Mouse (Mus musculus): ENCODE results near the gene Orc2. TPM values are rescaled to one million over a fixed set of nuclear protein-coding genes. Genes with fewer than 3 reads are reported as not detected.
A peak's percentile ranks its signal among the peaks of the same experiment; 100 is the strongest.

Orc2 gene
- polyA plus RNA-seq (2015; fragmentation: Nextera tagmentation; extraction: Ambion mirVana): 18.9 and 20.5 TPM in 2 replicates

- Histone ChIP-seq H3K27me3 (replicated peaks; ENCODE audit: control insufficient read depth, insufficient read depth, low read length) (no peaks in the 10 kb centered on the region), H3K4me1 (ENCODE audit: control insufficient read depth, insufficient read depth, low read depth, low read length) (peaks cover 15% of the 10 kb centered on the region), H3K4me2 (ENCODE audit: low read length) (peak within 1 kb of the TSS; percentile 94), H3K36me3 (ENCODE audit: control insufficient read depth, insufficient read depth, low read length) (peaks cover 11% of the 10 kb centered on the region), H3K4me3 (ENCODE audit: low read length) (peak within 1 kb of the TSS; percentile 100), H3K9me3 (ENCODE audit: control insufficient read depth, low read length) (peaks cover 20% of the 10 kb centered on the region), H3K9ac (ENCODE audit: low read depth, low read length) (peak within 1 kb of the TSS; percentile 91), H3K27ac (ENCODE audit: low read depth, low read length) (peak within 1 kb of the TSS; percentile 84)
- ATAC-seq: peak; percentile 100
- WGBS: under 1% methylated on average over 45 of the region's 64 CpGs
Measured at GRCm38 (mm10) chr1:58504577-58505254, at the start of gene Orc2. Orc2 (minus strand) TSS chr1:58505109.

- Histone ChIP-seq H3K27ac (ENCODE audit: low read depth, low read length) (no peak overlapping the region), H3K4me1 (ENCODE audit: control insufficient read depth, insufficient read depth, low read depth, low read length) (no peaks in the 10 kb centered on the region), H3K9ac (ENCODE audit: low read depth, low read length) (no peak overlapping the region), H3K9me3 (ENCODE audit: control insufficient read depth, low read length) (no peaks in the 10 kb centered on the region), H3K4me3 (ENCODE audit: low read length) (no peak overlapping the region), H3K4me2 (ENCODE audit: low read length) (no peak overlapping the region), H3K36me3 (ENCODE audit: control insufficient read depth, insufficient read depth, low read length) (peaks cover 29% of the 10 kb centered on the region), H3K27me3 (replicated peaks; ENCODE audit: control insufficient read depth, insufficient read depth, low read length) (no peaks in the 10 kb centered on the region)
- no peak for ATAC-seq
- 90% methylated on average over 1 of the region's 1 CpGs for WGBS
Measured at GRCm38 (mm10) chr1:58541386-58541785, 36.5 kb upstream of the Orc2 start.

GRCm38 (mm10) chr1:58507249-58507648, 2.3 kb upstream of the Orc2 start:
- no peak for ATAC-seq
- H3K27me3 ChIP-seq (replicated peaks; ENCODE audit: control insufficient read depth, insufficient read depth, low read length): no peaks in the 10 kb centered on the region
- no peak overlapping the region for H3K4me2 ChIP-seq (ENCODE audit: low read length)
- no peak overlapping the region for H3K4me3 ChIP-seq (ENCODE audit: low read length)
- 95% methylated on average over 3 of the region's 3 CpGs for WGBS
- peaks cover 5% of the 10 kb centered on the region for H3K36me3 ChIP-seq (ENCODE audit: control insufficient read depth, insufficient read depth, low read length)
- H3K9me3 ChIP-seq (ENCODE audit: control insufficient read depth, low read length): peaks cover 20% of the 10 kb centered on the region
- no peak overlapping the region for H3K9ac ChIP-seq (ENCODE audit: low read depth, low read length)
- no peak overlapping the region for H3K27ac ChIP-seq (ENCODE audit: low read depth, low read length)
- peaks cover 15% of the 10 kb centered on the region for H3K4me1 ChIP-seq (ENCODE audit: control insufficient read depth, insufficient read depth, low read depth, low read length)

GRCm38 (mm10) chr1:58503793-58504370, 1.0 kb downstream of the Orc2 start:
- H3K4me1 ChIP-seq (ENCODE audit: control insufficient read depth, insufficient read depth, low read depth, low read length): peaks cover 15% of the 10 kb centered on the region

GRCm38 (mm10) chr1:58503134-58503533, 1.8 kb downstream of the Orc2 start:
- no peak for ATAC-seq
- Histone ChIP-seq H3K9ac (ENCODE audit: low read depth, low read length) (no peak overlapping the region), H3K36me3 (ENCODE audit: control insufficient read depth, insufficient read depth, low read length) (peaks cover 16% of the 10 kb centered on the region), H3K4me2 (ENCODE audit: low read length) (no peak overlapping the region), H3K4me1 (ENCODE audit: control insufficient read depth, insufficient read depth, low read depth, low read length) (peaks cover 15% of the 10 kb centered on the region), H3K9me3 (ENCODE audit: control insufficient read depth, low read length) (peaks cover 15% of the 10 kb centered on the region), H3K4me3 (ENCODE audit: low read length) (no peak overlapping the region), H3K27ac (ENCODE audit: low read depth, low read length) (no peak overlapping the region), H3K27me3 (replicated peaks; ENCODE audit: control insufficient read depth, insufficient read depth, low read length) (no peaks in the 10 kb centered on the region)

More at GRCm38 (mm10) chr1:58503793-58504370, 1.0 kb downstream of the Orc2 start:
- no peak for ATAC-seq
- Histone ChIP-seq H3K4me3 (ENCODE audit: low read length) (peak overlapping the region; percentile 100), H3K9ac (ENCODE audit: low read depth, low read length) (peak overlapping the region; percentile 91), H3K9me3 (ENCODE audit: control insufficient read depth, low read length) (peaks cover 20% of the 10 kb centered on the region), H3K4me2 (ENCODE audit: low read length) (peak overlapping the region; percentile 94), H3K36me3 (ENCODE audit: control insufficient read depth, insufficient read depth, low read length) (peaks cover 16% of the 10 kb centered on the region), H3K27me3 (replicated peaks; ENCODE audit: control insufficient read depth, insufficient read depth, low read length) (no peaks in the 10 kb centered on the region), H3K27ac (ENCODE audit: low read depth, low read length) (peak overlapping the region; percentile 84)
- 22% methylated on average over 9 of the region's 9 CpGs for WGBS

- ATAC-seq: no peak
- Histone ChIP-seq H3K4me3 (ENCODE audit: low read length) (no peak overlapping the region), H3K36me3 (ENCODE audit: control insufficient read depth, insufficient read depth, low read length) (peaks cover 22% of the 10 kb centered on the region), H3K4me1 (ENCODE audit: control insufficient read depth, insufficient read depth, low read depth, low read length) (peaks cover 7% of the 10 kb centered on the region), H3K27me3 (replicated peaks; ENCODE audit: control insufficient read depth, insufficient read depth, low read length) (no peaks in the 10 kb centered on the region), H3K9me3 (ENCODE audit: control insufficient read depth, low read length) (no peaks in the 10 kb centered on the region), H3K4me2 (ENCODE audit: low read length) (no peak overlapping the region), H3K9ac (ENCODE audit: low read depth, low read length) (no peak overlapping the region), H3K27ac (ENCODE audit: low read depth, low read length) (no peak overlapping the region)
- 98% methylated on average over 1 of the region's 1 CpGs for WGBS
Measured at GRCm38 (mm10) chr1:58498758-58499157, 6.2 kb downstream of the Orc2 start.

GRCm38 (mm10) chr1:58497678-58498077, 7.2 kb downstream of the Orc2 start:
- no peaks in the 10 kb centered on the region for H3K9me3 ChIP-seq (ENCODE audit: control insufficient read depth, low read length)
- ATAC-seq: no peak
- WGBS: 92% methylated on average over 4 of the region's 4 CpGs

GRCm38 (mm10) chr1:58495603-58496002, 9.3 kb downstream of the Orc2 start:
- 93% methylated on average over 6 of the region's 6 CpGs for WGBS
- H3K4me1 ChIP-seq (ENCODE audit: control insufficient read depth, insufficient read depth, low read depth, low read length): no peaks in the 10 kb centered on the region
- H3K36me3 ChIP-seq (ENCODE audit: control insufficient read depth, insufficient read depth, low read length): peaks cover 34% of the 10 kb centered on the region
- H3K9ac ChIP-seq (ENCODE audit: low read depth, low read length): no peak overlapping the region
- H3K4me3 ChIP-seq (ENCODE audit: low read length): no peak overlapping the region
- H3K4me2 ChIP-seq (ENCODE audit: low read length): no peak overlapping the region
- ATAC-seq: no peak
- H3K27ac ChIP-seq (ENCODE audit: low read depth, low read length): no peak overlapping the region
- H3K27me3 ChIP-seq (replicated peaks; ENCODE audit: control insufficient read depth, insufficient read depth, low read length): no peaks in the 10 kb centered on the region
- H3K9me3 ChIP-seq (ENCODE audit: control insufficient read depth, low read length): no peaks in the 10 kb centered on the region

More at GRCm38 (mm10) chr1:58497678-58498077, 7.2 kb downstream of the Orc2 start:
- Histone ChIP-seq H3K27me3 (replicated peaks; ENCODE audit: control insufficient read depth, insufficient read depth, low read length) (no peaks in the 10 kb centered on the region), H3K4me3 (ENCODE audit: low read length) (no peak overlapping the region), H3K4me1 (ENCODE audit: control insufficient read depth, insufficient read depth, low read depth, low read length) (no peaks in the 10 kb centered on the region), H3K4me2 (ENCODE audit: low read length) (no peak overlapping the region), H3K36me3 (ENCODE audit: control insufficient read depth, insufficient read depth, low read length) (peaks cover 26% of the 10 kb centered on the region), H3K9ac (ENCODE audit: low read depth, low read length) (no peak overlapping the region), H3K27ac (ENCODE audit: low read depth, low read length) (no peak overlapping the region)

GRCm38 (mm10) chr1:58482647-58483046, 22.3 kb downstream of the Orc2 start:
- no peaks in the 10 kb centered on the region for H3K9me3 ChIP-seq (ENCODE audit: control insufficient read depth, low read length)
- H3K4me3 ChIP-seq (ENCODE audit: low read length): no peak overlapping the region
- H3K4me2 ChIP-seq (ENCODE audit: low read length): no peak overlapping the region
- no peak overlapping the region for H3K9ac ChIP-seq (ENCODE audit: low read depth, low read length)
- no peak for ATAC-seq
- no peak overlapping the region for H3K27ac ChIP-seq (ENCODE audit: low read depth, low read length)
- peaks cover 27% of the 10 kb centered on the region for H3K36me3 ChIP-seq (ENCODE audit: control insufficient read depth, insufficient read depth, low read length)
- 87% methylated on average over 4 of the region's 4 CpGs for WGBS
- H3K27me3 ChIP-seq (replicated peaks; ENCODE audit: control insufficient read depth, insufficient read depth, low read length): no peaks in the 10 kb centered on the region
- H3K4me1 ChIP-seq (ENCODE audit: control insufficient read depth, insufficient read depth, low read depth, low read length): no peaks in the 10 kb centered on the region
